Mouse (Mus musculus): Measurements from ENCODE around the gene Neu3.

GRCm38 (mm10) chr7:99869296-99869695 lies 41.1 kb upstream of the Neu3 start:
- TF ChIP-seq POLR2A (IDR thresholded peaks at IDR 0.05; ENCODE audit: insufficient read length, low read depth) = no peak
- no peak for TF ChIP-seq MYOG (IDR thresholded peaks at IDR 0.05; ENCODE audit: control insufficient read depth in 1 of 3, insufficient read depth in 1 of 3, insufficient read length in 2 of 3, low read depth in 2 of 3)
- no peak for TF ChIP-seq E2F4 (IDR thresholded peaks at IDR 0.05; ENCODE audit: insufficient read depth)
